Mouse (Mus musculus) v-Abl transformed pro-B cells (cell line): ENCODE measurements around the gene Npdc1.
"Not testable (repeated sequence)": the region's sequence is repeated elsewhere in the genome, so short reads cannot be mapped to it uniquely, and the experiment has no call there.

ENCODE experiments used
- in situ Hi-C, 2 experiments: fragments of 400-800 bp; cut with MboI; formaldehyde crosslinking; loops; one replicate each; pipeline ENCODE4 v1.15.1; 2025; ENCODE audit not compliant: unreplicated experiment in 2 of 2

Gene Npdc1

DNA sequence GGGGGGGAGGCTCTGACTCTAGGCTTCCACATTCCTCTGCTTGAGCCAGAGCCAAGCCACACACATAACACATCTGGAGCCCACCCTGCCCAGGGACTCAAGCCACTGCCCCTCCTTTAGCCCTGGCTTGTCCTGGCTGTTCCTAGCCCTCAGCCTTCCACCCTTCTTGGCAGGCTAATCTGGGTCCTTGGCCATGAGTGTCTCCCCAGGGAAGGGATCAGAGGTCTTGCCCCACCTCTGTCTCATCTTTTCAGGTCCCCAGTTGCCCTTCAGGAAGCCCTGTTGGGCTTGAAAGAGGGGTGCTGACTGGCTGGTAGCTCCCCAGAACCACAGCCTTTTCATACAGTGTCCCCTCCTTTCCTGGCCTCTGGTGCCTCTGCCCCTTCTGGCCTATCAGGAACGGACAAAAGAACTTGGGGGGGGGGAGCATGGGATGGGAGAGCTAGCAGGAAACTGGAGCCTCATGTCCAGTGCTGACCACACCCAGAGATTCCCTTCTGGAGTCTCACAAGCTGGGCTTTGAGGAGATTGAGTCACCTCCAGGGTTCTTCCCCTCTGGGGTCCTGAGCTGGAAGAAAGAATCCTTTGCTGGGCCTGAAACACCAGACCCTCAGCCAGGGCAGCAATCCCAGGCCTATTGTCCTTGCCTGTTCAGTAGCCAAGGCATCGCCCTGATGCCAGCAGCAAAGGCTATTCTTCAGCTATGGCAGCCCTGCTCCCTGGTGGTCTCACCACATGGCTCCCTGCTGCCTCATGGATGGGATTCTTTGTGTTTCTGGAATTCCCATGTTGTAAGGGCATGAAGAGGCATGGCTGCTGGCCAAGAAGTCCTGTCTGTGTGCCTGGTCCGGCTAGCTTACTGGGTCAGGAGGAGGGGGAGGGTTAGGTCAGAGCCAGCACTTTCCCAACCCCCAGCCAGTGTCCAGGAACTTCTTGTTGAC, 4.6 kb upstream of the Npdc1 start:
- in situ Hi-C loops = no loop called here

DNA sequence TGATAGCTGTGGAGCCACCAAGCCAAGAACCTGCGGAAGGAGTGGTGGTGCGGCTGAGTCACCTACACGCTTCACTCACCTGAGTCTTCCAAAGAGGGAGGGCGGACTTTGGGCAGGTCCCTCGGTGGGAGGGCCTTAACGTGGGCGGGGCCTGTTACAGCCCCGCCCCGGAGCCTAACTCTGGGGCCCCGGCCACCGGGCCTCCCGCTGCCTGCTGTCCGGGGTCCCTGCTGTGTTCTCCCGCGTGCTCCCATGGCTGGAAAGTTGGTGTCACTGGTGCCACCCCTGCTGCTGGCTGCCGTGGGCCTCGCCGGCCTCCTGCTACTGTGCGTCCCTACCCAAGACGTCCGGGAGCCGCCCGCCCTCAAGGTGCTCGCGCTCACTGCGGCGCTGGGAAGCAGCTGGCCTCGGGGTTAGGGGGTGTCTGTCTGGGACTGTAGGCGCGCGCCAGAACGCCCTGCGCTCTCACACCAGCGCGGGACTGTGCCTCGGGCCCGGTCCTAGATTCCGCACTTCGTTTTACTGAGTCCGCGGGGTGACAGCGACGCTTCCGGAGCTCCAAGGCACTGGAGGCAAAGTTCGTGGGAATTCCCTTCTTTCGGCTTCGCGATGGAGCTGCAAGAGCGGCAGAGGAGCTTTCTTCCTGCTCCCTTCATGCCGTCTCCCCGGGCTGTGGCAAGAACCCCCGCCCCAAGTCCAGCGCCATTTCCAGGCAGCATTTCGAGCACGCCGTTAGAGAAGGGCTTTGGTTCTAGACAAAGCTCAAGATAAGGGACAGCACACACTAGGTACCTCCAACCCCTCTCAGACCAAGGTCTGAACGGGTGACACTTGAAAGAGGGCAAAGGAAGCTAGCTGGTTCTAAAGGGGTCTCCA, 3.2 kb upstream of the Npdc1 start, which contains the start of gene Entpd2:
Entpd2 (plus strand) TSS at position 154 of the 876 bp plus-strand sequence.
- in situ Hi-C loops = no loop called here

DNA sequence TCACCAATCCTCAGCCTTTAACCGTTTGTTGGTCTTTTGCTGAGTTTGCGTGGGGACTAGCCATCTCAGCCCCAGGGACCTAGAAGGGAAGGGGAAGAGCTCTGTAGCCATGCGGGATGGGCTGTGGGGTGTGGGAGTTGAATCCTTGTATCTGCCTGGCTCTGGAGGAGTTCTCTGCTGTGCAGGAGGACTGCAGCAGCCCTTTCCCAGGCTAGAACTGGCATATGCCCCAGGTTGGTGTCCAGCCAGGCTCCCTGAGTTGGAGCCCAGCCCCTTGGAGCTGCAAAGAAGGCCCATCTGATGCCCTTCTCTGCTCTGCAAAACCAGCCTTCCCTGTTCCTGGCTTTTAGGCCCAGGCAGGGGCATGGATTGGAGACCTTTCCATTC, 2.6 kb upstream of the Npdc1 start:
- in situ Hi-C loops = no loop called here

DNA sequence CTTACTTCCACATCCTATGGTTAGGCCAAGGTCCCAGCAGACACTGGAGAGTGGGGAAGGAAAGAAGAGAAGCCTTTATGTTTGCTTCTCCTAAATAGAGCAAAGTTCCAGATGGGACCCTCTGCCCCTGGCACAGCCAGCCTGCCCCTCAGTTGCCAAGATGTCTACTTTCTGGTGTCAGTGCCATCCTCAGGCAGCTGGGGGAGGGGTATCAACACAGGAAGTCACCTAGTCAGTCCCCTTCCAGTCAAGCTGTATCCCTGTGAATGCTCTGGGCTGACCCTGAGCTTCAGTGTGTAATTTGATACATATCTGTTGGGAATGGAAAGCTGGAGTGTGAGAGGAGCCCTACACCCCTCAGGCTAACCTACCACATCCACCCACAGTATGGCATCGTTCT, 2.1 kb upstream of the Npdc1 start:
- in situ Hi-C loops = no loop called here

DNA sequence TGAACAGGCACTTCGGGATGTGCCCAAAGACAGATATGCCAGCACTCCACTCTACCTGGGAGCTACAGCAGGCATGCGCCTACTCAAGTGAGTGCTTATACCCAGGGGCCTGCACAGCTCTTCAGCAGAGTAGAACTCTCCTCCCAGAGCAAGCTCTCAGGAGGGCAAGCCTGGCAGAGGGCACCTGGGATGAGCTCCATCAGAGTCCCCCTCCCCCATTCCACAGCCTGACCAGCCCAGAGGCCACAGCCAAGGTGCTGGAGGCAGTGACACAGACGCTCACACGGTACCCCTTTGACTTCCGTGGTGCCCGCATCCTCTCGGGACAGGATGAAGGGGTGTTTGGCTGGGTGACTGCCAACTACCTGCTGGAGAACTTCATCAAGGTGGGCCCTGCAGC, 1.1 kb upstream of the Npdc1 start:
- in situ Hi-C loops = no loop called here

DNA sequence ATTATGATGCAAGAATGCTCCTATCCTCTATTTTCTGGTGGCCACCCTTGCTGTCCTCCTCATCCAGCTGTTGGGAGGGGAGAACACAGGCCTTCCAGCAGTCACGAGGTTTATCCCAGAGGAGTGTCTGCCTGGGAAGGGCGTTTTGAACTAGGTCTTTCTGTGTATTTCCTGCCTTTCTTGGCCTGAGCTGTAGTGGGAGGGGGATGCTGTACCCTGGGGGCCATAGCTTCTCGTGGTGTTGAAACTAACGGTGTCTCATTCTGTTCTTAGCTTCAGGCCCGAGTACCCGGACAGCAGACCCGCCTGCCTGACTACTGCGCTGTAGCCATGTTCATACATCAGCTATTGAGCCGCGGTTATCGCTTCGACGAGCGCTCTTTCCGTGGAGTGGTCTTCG, 1.1 kb downstream of the Npdc1 start:
- in situ Hi-C loops = loop anchor here (5.0 to 10.0 kb wide), 4 partner anchors 65 to 273 kb away; partner anchors contain the start of gene Man1b1 (in 1 of the 2)

DNA sequence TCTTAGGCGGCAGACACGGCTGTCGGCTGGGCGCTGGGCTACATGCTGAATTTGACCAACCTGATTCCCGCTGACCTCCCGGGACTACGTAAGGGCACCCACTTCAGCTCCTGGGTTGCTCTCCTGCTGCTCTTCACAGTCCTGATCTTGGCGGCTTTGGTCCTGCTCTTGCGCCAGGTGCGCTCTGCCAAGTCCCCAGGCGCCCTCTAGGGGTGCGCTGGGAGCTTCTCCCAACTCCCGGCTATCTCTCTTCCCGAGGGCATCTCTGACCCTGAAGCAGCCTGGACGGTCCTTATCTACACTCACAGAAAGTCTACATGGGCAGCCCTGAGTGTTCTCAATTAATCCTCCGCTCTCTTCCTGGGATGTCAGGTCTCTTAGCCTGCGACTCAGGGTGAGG, 1.6 kb downstream of the Npdc1 start:
- in situ Hi-C loops = loop anchor here (5.0 to 10.0 kb wide), 4 partner anchors 66 to 273 kb away; partner anchors contain the start of gene Man1b1 (in 1 of the 2)

DNA sequence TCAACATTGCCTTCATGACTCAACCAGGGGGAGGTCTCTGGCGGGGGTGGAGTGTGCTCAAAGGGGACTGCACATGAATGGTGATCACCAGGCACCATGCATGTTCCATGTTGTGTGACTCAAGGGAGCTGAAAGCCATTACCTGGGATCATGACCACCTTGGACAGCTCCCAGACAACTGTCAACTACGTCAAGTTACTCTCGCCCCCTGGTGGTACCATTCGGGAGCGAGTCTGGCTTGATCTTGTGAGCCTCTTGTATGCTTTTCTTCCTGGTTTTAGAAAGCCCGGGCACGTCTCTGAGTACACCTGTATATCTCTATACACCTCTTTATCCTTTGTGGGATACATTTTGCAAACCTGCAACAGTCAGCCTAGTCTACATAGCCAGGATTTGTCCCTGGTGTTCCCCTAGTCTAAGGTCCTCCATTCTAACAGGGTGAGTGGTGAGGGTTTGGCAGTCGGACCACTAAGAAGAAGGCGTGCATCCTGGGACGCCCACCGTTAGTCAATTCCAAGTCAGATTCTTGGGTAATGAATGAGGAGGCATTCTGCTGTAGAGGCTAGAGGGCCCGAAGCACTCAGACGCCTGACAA, 3.3 kb downstream of the Npdc1 start:
- in situ Hi-C loops = loop anchor here (5.0 to 10.0 kb wide), 4 partner anchors 68 to 275 kb away; partner anchors contain the start of gene Man1b1 (in 1 of the 2)

DNA sequence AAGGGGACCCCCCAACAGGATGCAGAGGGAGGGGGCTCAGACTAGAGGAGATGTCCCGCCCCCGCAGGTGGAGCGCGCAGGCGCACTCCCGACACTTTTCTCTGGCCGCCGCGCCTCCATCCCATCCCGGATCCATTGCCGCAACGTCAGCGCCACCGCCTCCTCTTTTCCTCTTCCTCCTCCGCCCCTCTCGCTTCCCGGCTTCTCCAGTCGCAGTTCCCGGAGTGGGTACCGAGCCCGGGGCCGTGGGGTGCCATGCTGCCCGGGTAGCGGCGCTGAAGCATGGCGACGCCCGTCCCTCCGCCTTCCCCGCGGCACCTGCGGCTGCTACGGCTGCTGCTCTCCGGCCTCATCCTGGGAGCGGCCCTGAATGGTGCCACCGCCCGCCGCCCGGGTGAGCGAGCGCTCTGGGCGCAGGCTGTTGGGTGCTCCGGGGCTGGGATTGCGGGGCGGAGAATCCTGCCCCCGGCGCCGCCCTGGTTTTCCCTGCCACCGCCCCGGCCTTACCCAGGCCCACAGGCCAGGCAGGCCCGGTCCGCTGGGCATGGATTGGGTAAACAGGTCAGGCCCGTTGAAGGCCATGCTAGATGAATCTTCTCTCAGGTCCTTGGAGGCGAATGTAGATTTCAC, 3.9 kb downstream of the Npdc1 start:
- in situ Hi-C loops = loop anchor here (5.0 to 10.0 kb wide), 4 partner anchors 68 to 276 kb away; partner anchors contain the start of gene Man1b1 (in 1 of the 2)

DNA sequence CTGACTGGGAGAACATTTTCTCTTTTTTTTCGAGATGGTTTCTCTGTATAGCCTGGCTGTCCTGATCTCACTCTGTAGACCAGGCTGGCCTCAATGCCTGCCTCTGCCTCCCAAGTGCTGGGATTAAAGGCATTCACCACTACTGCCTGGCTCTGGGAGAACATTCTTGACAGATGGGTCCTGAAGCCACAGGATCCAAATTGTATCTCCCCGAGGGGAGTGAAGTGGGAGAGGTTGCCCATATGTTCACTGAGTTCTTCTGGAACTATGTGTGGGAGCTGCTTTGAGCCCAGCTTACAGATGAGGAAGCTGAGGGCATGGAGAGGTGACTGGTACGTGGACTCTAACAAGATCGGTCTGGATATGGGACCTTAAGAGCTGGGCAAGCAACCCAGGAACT, 4.8 kb downstream of the Npdc1 start:
- in situ Hi-C loops = loop anchor here (5.0 to 10.0 kb wide), 4 partner anchors 69 to 277 kb away; partner anchors contain the start of gene Man1b1 (in 1 of the 2)

DNA sequence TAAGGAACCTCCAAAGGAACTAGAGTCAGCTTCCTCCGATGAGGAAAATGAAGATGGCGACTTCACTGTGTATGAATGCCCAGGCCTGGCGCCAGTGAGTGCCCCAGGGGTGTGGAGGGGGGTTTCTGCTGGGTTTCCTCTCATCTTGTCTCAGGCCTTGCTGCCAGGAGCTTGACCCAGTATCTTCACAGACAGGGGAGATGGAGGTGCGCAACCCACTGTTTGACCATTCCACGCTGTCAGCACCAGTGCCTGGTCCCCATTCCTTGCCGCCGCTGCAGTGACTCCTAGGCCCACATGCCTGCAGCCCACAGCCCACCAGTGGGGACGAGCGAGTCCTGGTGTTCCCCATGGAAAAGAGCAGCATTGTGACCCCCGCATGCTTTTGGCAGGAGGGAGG, 9.8 kb downstream of the Npdc1 start:
- in situ Hi-C loops = loop anchor here in 1 of 2 experiments (10.0 kb wide), 1 partner anchor 74 kb away; the partner anchor contains the start of gene Man1b1

DNA sequence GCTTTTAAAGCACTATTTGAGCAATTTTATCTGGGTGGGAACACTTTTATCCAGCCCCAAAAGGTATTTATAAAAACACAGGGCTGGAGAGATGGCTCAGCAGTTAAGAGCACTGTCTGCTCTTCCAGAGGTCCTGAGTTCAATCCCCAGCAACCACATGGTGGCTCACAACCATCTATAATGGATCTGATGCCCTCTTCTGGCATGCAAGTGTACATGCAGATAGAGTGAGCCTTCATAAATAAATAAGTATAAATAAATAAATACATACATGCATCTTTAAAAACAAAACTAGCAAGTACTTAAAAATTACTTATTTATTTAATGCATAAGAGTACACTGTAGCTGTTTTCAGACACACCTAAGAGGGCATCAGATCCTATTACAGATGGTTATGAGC, 14.3 kb downstream of the Npdc1 start:
- in situ Hi-C loops = not testable (repeated sequence)

DNA sequence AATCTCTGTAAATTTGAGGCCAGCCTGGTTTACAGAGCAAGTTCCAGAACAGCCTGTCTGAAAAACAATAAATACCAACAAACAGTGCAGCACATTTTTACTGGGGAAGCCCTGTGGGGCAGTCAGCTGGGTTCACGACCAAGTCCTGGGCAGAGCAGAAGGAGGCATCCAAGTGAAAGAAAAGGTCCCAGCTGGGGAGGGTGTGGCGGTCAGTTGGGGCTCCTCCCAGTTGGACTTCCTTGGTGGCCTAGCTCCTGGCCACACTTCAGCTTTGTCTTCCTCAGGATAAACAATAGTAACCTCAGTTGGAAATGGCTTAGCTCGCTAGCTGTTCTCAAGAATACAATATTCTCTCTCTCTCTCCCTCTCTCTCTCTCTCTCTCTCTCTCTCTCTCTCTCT, 18.3 kb downstream of the Npdc1 start:
- in situ Hi-C loops = no loop called here

DNA sequence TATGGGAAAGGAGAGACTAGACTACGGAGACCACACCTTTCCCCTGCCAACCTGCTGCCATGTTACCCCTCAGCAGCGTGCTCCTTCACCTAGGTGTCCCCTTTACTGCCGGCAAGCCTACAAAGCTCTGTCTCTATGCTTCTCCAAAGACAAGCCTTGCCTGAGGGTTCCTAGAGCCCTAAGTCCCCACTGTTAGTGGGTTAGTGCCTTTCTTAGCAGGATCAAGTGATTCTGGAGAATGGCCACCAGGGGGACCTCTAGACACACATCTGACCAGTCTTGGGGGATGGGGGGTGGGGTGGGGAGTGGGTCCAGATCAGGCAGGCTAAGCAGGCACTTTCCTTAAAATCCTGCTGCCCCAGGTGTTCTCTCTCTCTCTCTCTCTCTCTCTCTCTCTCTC, 22.7 kb downstream of the Npdc1 start:
- in situ Hi-C loops = loop anchor here (5.0 kb wide), 2 partner anchors 60 to 130 kb away; no protein-coding TSS in a partner anchor

DNA sequence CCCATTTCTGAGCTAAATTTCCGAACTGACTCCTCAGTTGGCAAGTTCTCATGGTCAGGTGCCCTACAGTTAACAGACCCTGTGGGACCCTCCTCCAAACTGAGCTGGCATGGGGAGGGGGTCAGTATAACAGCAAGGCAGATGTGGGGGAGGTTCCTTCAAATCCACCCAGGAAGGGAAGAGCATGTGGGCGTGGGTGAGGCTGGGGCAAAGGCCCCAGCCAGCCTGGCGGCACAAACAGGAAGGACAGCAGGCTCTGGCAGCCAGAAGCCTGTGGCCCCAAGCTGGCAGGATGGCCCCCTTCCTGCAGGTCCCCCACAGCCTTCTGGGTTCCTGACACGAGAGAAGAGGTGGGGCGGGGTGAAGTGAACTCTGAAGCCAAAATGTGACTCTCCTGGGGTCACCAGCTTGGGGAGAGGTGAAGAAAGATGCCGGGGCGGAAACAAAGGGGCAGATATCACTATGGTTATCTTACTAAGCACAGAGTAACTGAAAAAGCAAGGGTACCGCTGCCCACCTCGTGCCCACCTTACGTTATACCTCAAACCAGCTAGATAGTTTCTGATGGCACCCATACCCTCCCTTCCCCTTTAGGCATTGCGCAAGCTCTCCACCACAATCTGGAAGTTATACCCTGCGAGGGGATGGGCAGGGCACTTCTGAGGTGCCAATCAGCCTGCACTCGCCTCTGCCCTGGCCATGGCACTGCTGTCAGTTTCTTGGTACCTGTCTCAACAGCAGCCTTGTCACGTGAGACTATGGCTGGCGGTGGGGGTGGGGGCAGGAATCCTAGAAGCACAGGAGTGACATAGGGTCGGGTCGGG, 23.6 kb downstream of the Npdc1 start, which contains the start of gene Fut7:
Fut7 (plus strand) TSS at position 681 of the 824 bp plus-strand sequence.
- in situ Hi-C loops = loop anchor here (5.0 kb wide), 2 partner anchors 60 to 130 kb away; no protein-coding TSS in a partner anchor

DNA sequence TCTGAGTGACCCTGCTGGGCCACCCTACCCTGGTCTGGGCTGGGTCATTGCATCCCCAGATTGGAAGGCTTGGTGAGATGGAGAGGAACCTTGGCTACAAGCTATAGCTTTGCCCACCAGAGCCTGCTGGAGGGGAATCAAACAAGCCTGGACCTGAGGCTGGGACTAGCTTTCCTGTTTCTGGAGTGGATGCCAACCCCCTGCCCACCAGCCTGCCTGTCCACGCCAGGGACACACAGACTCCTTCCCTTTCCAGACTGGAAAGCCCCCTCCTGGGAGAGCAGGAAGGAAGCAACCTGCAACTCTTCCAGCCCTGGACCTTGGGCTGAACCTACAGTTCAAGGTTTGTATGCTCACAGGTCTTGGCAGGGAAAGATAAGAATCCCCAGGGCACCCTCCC, 24.5 kb downstream of the Npdc1 start:
- in situ Hi-C loops = loop anchor here (5.0 kb wide), 2 partner anchors 59 to 129 kb away; no protein-coding TSS in a partner anchor

DNA sequence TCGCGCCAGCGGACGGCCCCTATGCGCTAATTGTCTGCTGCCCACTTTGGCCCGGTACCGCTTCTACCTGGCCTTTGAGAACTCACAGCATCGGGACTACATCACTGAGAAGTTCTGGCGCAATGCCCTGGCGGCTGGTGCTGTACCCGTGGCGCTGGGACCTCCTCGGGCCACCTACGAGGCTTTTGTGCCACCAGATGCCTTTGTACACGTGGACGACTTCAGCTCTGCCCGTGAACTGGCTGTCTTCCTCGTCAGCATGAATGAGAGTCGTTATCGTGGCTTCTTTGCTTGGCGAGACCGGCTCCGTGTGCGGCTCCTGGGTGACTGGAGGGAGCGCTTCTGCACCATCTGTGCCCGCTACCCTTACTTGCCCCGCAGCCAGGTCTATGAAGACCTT, 26.3 kb downstream of the Npdc1 start:
- in situ Hi-C loops = no loop called here

DNA sequence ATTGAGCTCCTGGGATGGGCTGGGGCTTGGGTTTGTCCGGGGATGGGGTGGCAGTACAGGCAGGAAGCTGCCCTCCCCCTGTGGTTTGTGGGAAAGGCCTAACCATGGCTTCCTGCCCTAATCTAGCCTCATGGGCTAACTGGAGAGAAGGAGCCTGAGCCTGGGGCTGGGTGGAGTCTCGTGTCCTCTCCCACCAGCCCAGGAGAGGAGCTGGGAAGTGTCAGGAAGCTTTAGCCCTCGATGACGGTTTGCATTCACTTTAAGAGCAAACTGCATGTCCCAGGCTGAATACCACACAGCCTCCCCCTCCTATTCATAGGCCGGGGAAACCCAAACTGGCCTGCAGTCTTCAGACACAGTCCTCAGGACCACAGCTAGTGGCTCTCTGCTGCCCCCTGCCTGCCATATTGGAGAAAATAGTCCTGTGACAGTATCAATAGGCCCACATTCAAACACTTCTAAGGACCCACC, 27.6 kb downstream of the Npdc1 start:
- in situ Hi-C loops = no loop called here

DNA sequence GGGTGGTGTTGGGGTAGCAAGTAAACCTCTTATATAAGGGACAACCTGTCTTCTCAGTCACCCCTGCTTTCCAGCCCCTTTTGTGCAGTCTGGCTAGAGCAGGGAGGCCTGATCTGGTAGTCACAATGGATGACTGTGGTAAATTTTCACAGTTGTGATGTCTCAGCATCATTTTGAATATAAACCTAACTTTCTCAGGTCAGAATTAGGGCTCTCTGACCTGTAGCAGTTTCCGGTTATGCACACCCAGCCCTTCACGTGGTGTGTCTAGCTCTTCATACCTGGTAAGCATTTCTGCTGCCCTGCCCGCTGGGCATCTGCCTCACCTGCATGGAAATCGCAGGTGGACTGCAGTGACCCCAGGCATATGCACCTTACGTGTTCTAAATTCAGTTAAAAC, 28.1 kb downstream of the Npdc1 start:
- in situ Hi-C loops = no loop called here
